Mouse (Mus musculus) CH12.LX (cell line): Measurements from ENCODE around the gene Cald1. TPM values are rescaled to one million over a fixed set of nuclear protein-coding genes. Genes with fewer than 3 reads are reported as not detected.

ENCODE experiments used
- DNase-seq: peaks from one replicate; pipeline ENCODE4 v3.0.0-alpha.2; 2013; ENCODE audit errors: extremely low read depth
- H3K27ac ChIP-seq: 2 replicates; pipeline ENCODE4 v1.5.1; 2012; ENCODE audit warnings: low read depth, mild to moderate bottlenecking, control low read depth, moderate library complexity; ENCODE audit not compliant: insufficient read depth
- H3K27me3 ChIP-seq: replicated peaks from 2 replicates; pipeline ENCODE3; 2012; ENCODE audit warnings: inconsistent platforms
- H3K36me3 ChIP-seq, 2 experiments: replicated peaks in 1 of 2; 2 replicates each; pipeline versions ENCODE3 to v1.6.1; 2012; ENCODE audit warnings: inconsistent platforms in 1 of 2, low read length in 1 of 2, mild to moderate bottlenecking in 1 of 2, mixed read lengths in 1 of 2, moderate library complexity in 1 of 2; ENCODE audit not compliant: control insufficient read depth in 1 of 2, insufficient read depth in 1 of 2
- H3K4me1 ChIP-seq, 2 experiments: 2 replicates each; pipeline ENCODE4 v1.6.1; 2012; ENCODE audit warnings: inconsistent platforms in 1 of 2, moderate library complexity in 1 of 2; ENCODE audit not compliant: insufficient read depth in 2 of 2, control insufficient read depth in 1 of 2
- H3K4me2 ChIP-seq: 2 replicates; pipeline ENCODE4 v1.6.1; 2012; ENCODE audit warnings: low read depth, mild to moderate bottlenecking, control low read depth; ENCODE audit not compliant: poor library complexity, insufficient read depth, severe bottlenecking
- H3K4me3 ChIP-seq, 3 experiments: fragments of 150-350 bp in 1 of 3; sonication (generic) in 1 of 3; replicated peaks in 1 of 3; 2 replicates each; pipeline versions ENCODE3 to v1.5.1; 2011 to 2012; ENCODE audit warnings: low read depth in 2 of 3, low read length in 2 of 3, mild to moderate bottlenecking in 2 of 3, moderate library complexity in 2 of 3, control low read depth in 1 of 3, improper control_type of control experiment in 1 of 3, inconsistent platforms in 1 of 3, mixed read lengths in 1 of 3; ENCODE audit not compliant: poor library complexity in 1 of 3
- H3K79me2 ChIP-seq: replicated peaks from 2 replicates; pipeline ENCODE4 v1.6.1; 2012; ENCODE audit warnings: mild to moderate bottlenecking, moderate library complexity; ENCODE audit not compliant: control insufficient read depth, poor library complexity, insufficient read depth, severe bottlenecking; ENCODE audit errors: extremely low read depth
- H3K9ac ChIP-seq: 2 replicates; pipeline ENCODE4 v1.6.1; 2012; ENCODE audit warnings: low read depth, mild to moderate bottlenecking, control low read depth, moderate library complexity; ENCODE audit not compliant: insufficient read depth
- H3K9me3 ChIP-seq: replicated peaks from 2 replicates; pipeline ENCODE3; 2012; ENCODE audit warnings: low read length, inconsistent platforms, mixed read lengths
- BHLHE40 ChIP-seq: IDR thresholded peaks from 2 replicates; pipeline ENCODE4 v1.6.1; 2011; ENCODE audit warnings: mild to moderate bottlenecking, low read depth, low read length, improper control_type of control experiment
- CHD1 ChIP-seq: IDR thresholded peaks from 2 replicates; pipeline ENCODE4 v1.6.1; 2012; ENCODE audit warnings: low read depth, low read length, improper control_type of control experiment, inconsistent platforms
- CHD2 ChIP-seq: IDR thresholded peaks from 2 replicates; pipeline ENCODE4 v1.6.1; 2011; ENCODE audit warnings: low read length, improper control_type of control experiment
- E2F4 ChIP-seq: IDR thresholded peaks from 2 replicates; pipeline ENCODE4 v1.6.1; 2011; ENCODE audit warnings: low read depth, low read length, improper control_type of control experiment; ENCODE audit not compliant: insufficient replicate concordance
- ELF1 ChIP-seq: IDR thresholded peaks from 2 replicates; pipeline ENCODE4 v1.6.1; 2014; ENCODE audit warnings: low read depth, mild to moderate bottlenecking, inconsistent platforms, low read length, improper control_type of control experiment
- EP300 ChIP-seq: IDR thresholded peaks from 2 replicates; pipeline ENCODE4 v1.6.1; 2011; ENCODE audit warnings: low read length, improper control_type of control experiment
- ETS1 ChIP-seq: conservative IDR thresholded peaks from 2 replicates; pipeline ENCODE4 v1.6.1; 2012; ENCODE audit warnings: low read depth, mild to moderate bottlenecking, inconsistent platforms, low read length, improper control_type of control experiment, moderate library complexity
- GABPA ChIP-seq: IDR thresholded peaks from 2 replicates; pipeline ENCODE4 v1.6.1; 2012; ENCODE audit warnings: low read depth, low read length, improper control_type of control experiment, inconsistent platforms; ENCODE audit not compliant: insufficient replicate concordance
- HCFC1 ChIP-seq: IDR thresholded peaks from 2 replicates; pipeline ENCODE4 v1.6.1; 2012; ENCODE audit warnings: low read depth, mild to moderate bottlenecking, inconsistent platforms, low read length, improper control_type of control experiment
- IRF4 ChIP-seq: IDR thresholded peaks from 2 replicates; pipeline ENCODE4 v1.6.1; 2014; ENCODE audit warnings: low read depth, mild to moderate bottlenecking, inconsistent platforms, low read length, improper control_type of control experiment
- JUN ChIP-seq: IDR thresholded peaks from 2 replicates; pipeline ENCODE4 v1.6.1; 2011; ENCODE audit warnings: low read depth, mild to moderate bottlenecking, low read length, improper control_type of control experiment, moderate library complexity; ENCODE audit not compliant: insufficient read depth
- JUND ChIP-seq: conservative IDR thresholded peaks from 2 replicates; pipeline ENCODE4 v1.6.1; 2011; ENCODE audit warnings: low read depth, low read length, improper control_type of control experiment
- KAT2A ChIP-seq: IDR thresholded peaks from 2 replicates; pipeline ENCODE4 v1.6.1; 2012; ENCODE audit warnings: low read length, improper control_type of control experiment, inconsistent platforms; ENCODE audit not compliant: insufficient replicate concordance
- MAZ ChIP-seq: IDR thresholded peaks from 2 replicates; pipeline ENCODE4 v1.6.1; 2012; ENCODE audit warnings: low read depth, mild to moderate bottlenecking, inconsistent platforms, low read length, improper control_type of control experiment, moderate library complexity
- MXI1 ChIP-seq: IDR thresholded peaks from 2 replicates; pipeline ENCODE4 v1.6.1; 2011; ENCODE audit warnings: mild to moderate bottlenecking, low read depth, low read length, improper control_type of control experiment
- NRF1 ChIP-seq: IDR thresholded peaks from 2 replicates; pipeline ENCODE4 v1.6.1; 2014; ENCODE audit warnings: low read depth, mild to moderate bottlenecking, inconsistent platforms, low read length, improper control_type of control experiment, moderate library complexity
- PAX5 ChIP-seq: IDR thresholded peaks from 2 replicates; pipeline ENCODE4 v1.6.1; 2012; ENCODE audit warnings: low read length, inconsistent platforms, mixed read lengths
- POLR2A ChIP-seq: IDR thresholded peaks from 2 replicates; pipeline ENCODE4 v1.6.1; 2011; ENCODE audit warnings: low read depth, mild to moderate bottlenecking, improper control_type of control experiment, low read length
- RAD21 ChIP-seq: IDR thresholded peaks from 2 replicates; pipeline ENCODE4 v1.6.1; 2011; ENCODE audit warnings: low read depth, mild to moderate bottlenecking, low read length, improper control_type of control experiment, moderate library complexity
- SIN3A ChIP-seq: IDR thresholded peaks from 2 replicates; pipeline ENCODE4 v1.6.1; 2012; ENCODE audit warnings: low read length, improper control_type of control experiment, inconsistent platforms
- TBP ChIP-seq: conservative IDR thresholded peaks from 2 replicates; pipeline ENCODE4 v1.6.1; 2011; ENCODE audit warnings: low read depth, low read length, improper control_type of control experiment
- UBTF ChIP-seq: IDR thresholded peaks from 2 replicates; pipeline ENCODE4 v1.6.1; 2012; ENCODE audit warnings: low read depth, mild to moderate bottlenecking, inconsistent platforms, low read length, improper control_type of control experiment, moderate library complexity
- USF1 ChIP-seq: IDR thresholded peaks from 2 replicates; pipeline ENCODE4 v1.6.1; 2014; ENCODE audit warnings: low read depth, mild to moderate bottlenecking, inconsistent platforms, low read length, improper control_type of control experiment
- USF2 ChIP-seq: conservative IDR thresholded peaks from 2 replicates; pipeline ENCODE4 v1.6.1; 2011; ENCODE audit warnings: low read depth, low read length, improper control_type of control experiment
- ZKSCAN1 ChIP-seq: IDR thresholded peaks from 2 replicates; pipeline ENCODE4 v1.6.1; 2012; ENCODE audit warnings: low read depth, inconsistent platforms, low read length, improper control_type of control experiment, borderline replicate concordance
- dilution Hi-C: fragments of 300-500 bp; cut with MboI; formaldehyde crosslinking; loops from 2 replicates; pipeline ENCODE4 v1.14.3; 2020; ENCODE audit warnings: low sequenced_read_pairs; ENCODE audit not compliant: extremely low pct_unique_long_range_greater_than_20kb, extremely low pct_ligation_motif_present
- in situ Hi-C: fragments of 300-500 bp; cut with MboI; formaldehyde crosslinking; loops from 3 replicates; pipeline ENCODE4 v1.14.3; 2019; ENCODE audit warnings: low sequenced_read_pairs, low pct_ligation_motif_present, low pct_unique_long_range_greater_than_20kb, mixed read lengths
- polyA plus RNA-seq: library from polyadenylated mRNA; unstranded; fragments of >175 nt; gene quantifications from 2 replicates; pipeline ENCODE4 v1.2.1, GENCODE M21; 2012; ENCODE audit warnings: low read depth; ENCODE audit not compliant: insufficient read length
- total RNA-seq, 2 experiments: library from RNA; depleted of rRNA; stranded (reverse); fragments of 300-350 nt in 1 of 2; fragments of >200 nt in 1 of 2; gene quantifications; 2 replicates each; pipeline ENCODE4 v1.2.3; 2012 to 2014

Cald1 gene
- total and polyA plus RNA-seq, 3 experiments = 0.55 to 4.0 (median 1.1) TPM

DNA sequence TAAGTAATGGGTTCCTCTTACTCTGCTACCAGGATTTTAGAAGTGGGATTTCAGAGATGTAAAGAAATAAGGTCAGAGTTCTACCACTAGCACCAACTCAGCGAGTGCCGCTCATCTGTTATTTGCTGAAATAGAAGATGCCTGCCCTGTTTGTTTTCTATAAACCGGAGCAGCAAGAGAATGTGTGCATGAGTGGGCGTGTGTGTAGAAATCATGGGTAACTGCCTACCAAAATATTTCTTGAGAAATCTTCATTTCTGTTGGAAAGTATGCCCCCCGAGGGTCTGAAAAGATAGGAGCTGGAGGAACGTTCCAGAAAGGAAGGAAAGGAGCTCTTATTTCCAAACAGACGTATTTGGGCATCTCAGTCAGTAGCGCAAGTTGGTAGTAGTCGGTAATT lies 871 bp downstream of the Cald1 start:
- H3K4me2 ChIP-seq = no peak overlapping the region

DNA sequence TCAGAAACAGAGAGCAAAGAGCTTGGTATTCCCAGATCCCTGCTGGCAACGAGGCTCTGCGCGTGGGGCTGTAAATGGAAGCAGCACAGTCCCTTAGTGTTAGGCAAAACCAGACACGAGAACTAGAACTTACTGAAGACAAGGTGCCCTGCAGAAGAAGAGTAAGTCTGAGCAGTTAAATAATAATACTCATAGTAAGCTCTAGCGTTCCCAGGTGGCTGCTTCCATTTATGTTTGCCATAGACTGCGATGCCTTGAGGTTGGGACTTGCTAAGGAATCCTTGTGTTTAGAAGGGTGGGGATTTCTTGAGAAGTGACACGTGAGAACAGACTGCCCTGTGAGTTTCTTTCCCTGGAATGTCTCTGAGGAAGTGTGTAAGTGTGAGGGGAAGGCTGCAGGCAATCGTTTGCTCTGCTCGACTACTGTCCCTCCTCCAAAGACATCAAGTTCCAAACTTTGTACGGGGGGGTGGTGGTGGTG lies 1.4 kb downstream of the Cald1 start:
- 0 out of 4 replicates have a peak, but pooled peaks cover 0 to 3% of the 10 kb centered on the region in 2 experiments for H3K4me1 ChIP-seq
- no peak overlapping the region for H3K4me2 ChIP-seq
- no peaks in the 10 kb centered on the region for H3K36me3 ChIP-seq
- TF ChIP-seq GABPA (no peak), CHD2 (no peak), SIN3A (no peak), E2F4 (no peak), ELF1 (no peak), USF1 (no peak)
- TF ChIP-seq, all 38 proteins: peak for 0
- in situ Hi-C loops (no loop called here), dilution Hi-C loops (no loop called here)
- H3K27me3 ChIP-seq = no peaks in the 10 kb centered on the region
- H3K9me3 ChIP-seq = no peaks in the 10 kb centered on the region
- H3K27ac ChIP-seq = no peak overlapping the region
- H3K4me3 ChIP-seq = no peak overlapping the region
- no peaks in the 10 kb centered on the region for H3K79me2 ChIP-seq
- no peak for DNase-seq
- no peak overlapping the region for H3K9ac ChIP-seq

More for the DNA sequence above, 871 bp downstream of the Cald1 start:
- DNase-seq = no peak
- dilution Hi-C loops (no loop called here), in situ Hi-C loops (no loop called here)
- no peaks in the 10 kb centered on the region for H3K36me3 ChIP-seq
- H3K79me2 ChIP-seq = no peaks in the 10 kb centered on the region
- no peak overlapping the region for H3K9ac ChIP-seq
- H3K4me3 ChIP-seq = no peak overlapping the region
- TF ChIP-seq HCFC1 = no peak
- no peak for TF ChIP-seq RAD21
- TF ChIP-seq ELF1 = no peak
- no peak for TF ChIP-seq JUN
- TF ChIP-seq EP300 = no peak
- no peak for TF ChIP-seq ZKSCAN1
- TF ChIP-seq UBTF = no peak
- TF ChIP-seq ETS1 = no peak
- no peak for TF ChIP-seq CHD1
- TF ChIP-seq TBP = no peak
- TF ChIP-seq KAT2A = no peak
- TF ChIP-seq NRF1 = no peak
- no peak for TF ChIP-seq JUND
- no peak for TF ChIP-seq POLR2A
- TF ChIP-seq MAZ = no peak
- no peak for TF ChIP-seq USF2
- no peak for TF ChIP-seq PAX5
- no peak for TF ChIP-seq MXI1
- no peak for TF ChIP-seq BHLHE40
- no peak for TF ChIP-seq IRF4
- no peak overlapping the region for H3K27ac ChIP-seq
- no peaks in the 10 kb centered on the region for H3K9me3 ChIP-seq
- H3K27me3 ChIP-seq = no peaks in the 10 kb centered on the region
- H3K4me1 ChIP-seq = 0 out of 4 replicates have a peak, but pooled peaks cover 0 to 3% of the 10 kb centered on the region in 2 experiments
